ENCODE assay signal across 8 mouse cellular contexts in genomic region chr13:19394798-19395687, GRCm38 (mm10). TPM values are rescaled to one million over a fixed set of nuclear protein-coding genes. Genes with fewer than 3 reads are reported as not detected.
DNase-seq lines count a peak whose midpoint lies in the region; ATAC-seq and TF ChIP-seq lines count a peak whose summit lies in the region.

No protein-coding gene starts in this region.

- no peaks in the 10 kb centered on the region for H3K9me3 ChIP-seq in heart, embryonic 10.5 days
- H3K9me3 ChIP-seq in E14TG2a.4 (ENCODE audit: low read length): no peaks in the 10 kb centered on the region
- H3K9me3 ChIP-seq in forebrain, embryonic 15.5 days: no peaks in the 10 kb centered on the region

- peak overlapping the region; percentile 94 for H3K9ac ChIP-seq in forebrain, embryonic 15.5 days (replicated peaks)

- no peaks in the 10 kb centered on the region for H3K27me3 ChIP-seq in heart, embryonic 10.5 days (ENCODE audit: insufficient read depth, poor library complexity, severe bottlenecking)
- H3K27me3 ChIP-seq in E14TG2a.4 (ENCODE audit: insufficient read depth, low read length): no peaks in the 10 kb centered on the region
- H3K27me3 ChIP-seq in forebrain, embryonic 15.5 days: no peaks in the 10 kb centered on the region

- H3K27ac ChIP-seq in heart, embryonic 10.5 days: peak overlapping the region; percentile 98
- peak overlapping the region; percentile 94 for H3K27ac ChIP-seq in forebrain, embryonic 15.5 days (replicated peaks)
- H3K27ac ChIP-seq in macrophage: peak overlapping the region; percentile 65

- peak overlapping the region; percentile 97 for H3K4me3 ChIP-seq in heart, embryonic 10.5 days
- peak overlapping the region; percentile 90 for H3K4me3 ChIP-seq in E14TG2a.4 (replicated peaks; ENCODE audit: low read length)
- H3K4me3 ChIP-seq in forebrain, embryonic 15.5 days: peak overlapping the region; percentile 82
- H3K4me3 ChIP-seq in macrophage (ENCODE audit: inconsistent target): peak overlapping the region; percentile 61

- H3K36me3 ChIP-seq in heart, embryonic 10.5 days: no peaks in the 10 kb centered on the region
- H3K36me3 ChIP-seq in E14TG2a.4 (ENCODE audit: insufficient read depth, low read length): peaks cover 28% of the 10 kb centered on the region
- no peaks in the 10 kb centered on the region for H3K36me3 ChIP-seq in forebrain, embryonic 15.5 days
- no peaks in the 10 kb centered on the region; the same call in 1 of the 2 replicates for H3K36me3 ChIP-seq in macrophage (ENCODE audit: inconsistent target)

- DNase-seq in heart, embryonic 10.5 days (ENCODE audit: low spot score): no peak
- DNase-seq in heart, postnatal 14 days: no peak
- no peak for DNase-seq in thymus, postnatal 4 days
- DNase-seq in layer of hippocampus, postnatal 14 days (ENCODE audit: low spot score in 2 of 2): no peak
- DNase-seq in spleen, postnatal 36 days (ENCODE audit: low spot score in 2 of 2): no peak

- WGBS in heart, embryonic 10.5 days: 1% methylated on average over 25 of the region's 25 CpGs
- WGBS in forebrain, embryonic 15.5 days: under 1% methylated on average over 25 of the region's 25 CpGs
- WGBS in macrophage (ENCODE audit: missing documents): 3% methylated on average over 25 of the region's 25 CpGs

- no peak for TF ChIP-seq CTCF in E14TG2a.4 (conservative IDR thresholded peaks at IDR 0.05; ENCODE audit: low read length)

- H3K79me2 ChIP-seq in macrophage (ENCODE audit: inconsistent target): peaks cover 50% of the 10 kb centered on the region

- intact Hi-C loops in heart, postnatal 14 days (cut with DNase I): no loop called here

- peak; percentile 86; the same call in 1 of the 2 replicates for ATAC-seq in forebrain, embryonic 15.5 days (replicated peaks)

- H3K4me2 ChIP-seq in forebrain, embryonic 15.5 days (replicated peaks): peak overlapping the region; percentile 46

- H3K4me1 ChIP-seq in heart, embryonic 10.5 days: peaks cover 22% of the 10 kb centered on the region
- H3K4me1 ChIP-seq in E14TG2a.4 (replicated peaks; ENCODE audit: low read depth, low read length): peaks cover 31% of the 10 kb centered on the region
- peaks cover 33% of the 10 kb centered on the region for H3K4me1 ChIP-seq in forebrain, embryonic 15.5 days

RNA-seq across cellular contexts. Expression of gene Stard3nl, which starts 0.6 kb away (rescaled TPM):
- 100 and 105 TPM in 2 replicates for polyA plus RNA-seq in heart, embryonic 10.5 days (2016; fragmentation: Nextera tagmentation; extraction: Ambion mirVana)
- total RNA-seq in heart, postnatal 14 days (2021): 10 to 100 TPM; 15.4 to 17.8 TPM
- polyA plus RNA-seq in forebrain, embryonic 15.5 days (2015; fragmentation: Nextera tagmentation; extraction: Ambion mirVana): 183 and 184 TPM in 2 replicates
- 100 to 1,000 TPM in 8 of 26 experiments, 10 to 100 TPM in 18; 12.4 to 130 (median 71.7) TPM for total RNA-seq in macrophage (2018; cell fraction: chromatin; rRNA removed)
- total RNA-seq in macrophage (2018; cell fraction: cytosol; rRNA removed): 100 to 1,000 TPM in 4 of 26 experiments, 10 to 100 TPM in 22; 59.5 to 113 (median 80.3) TPM
- total RNA-seq in macrophage (2018; cell fraction: nucleus; rRNA removed): 100 to 1,000 TPM in 6 of 26 experiments, 10 to 100 TPM in 20; 28.4 to 122 (median 79.1) TPM
- 27.8 to 97.5 TPM (median 94.7 TPM) in 3 replicates for polyA plus RNA-seq in macrophage (2018)
- 10 to 100 TPM; 68.7 to 72.1 TPM for total RNA-seq in layer of hippocampus, postnatal 14 days (2021)
